Mouse (Mus musculus) gastrocnemius, postnatal 25 days (tissue): ENCODE measurements at regions not wholly inside any gene's neighbourhood (a gene's known extent, or its start where the extent isn't known, plus 50 kb on each side); places are given as distances from the start of the nearest gene placed in this dataset.

Source experiments
- DNase-seq: peaks from one replicate; pipeline ENCODE4 v3.0.0; 2022

- DNase-seq, result no peak
These were observed 353.8 kb downstream of the Pmp22 start for GRCm38 (mm10) chr11:63482593-63482992.

- DNase-seq, result no peak
These were observed 358.4 kb downstream of the Pmp22 start for GRCm38 (mm10) chr11:63487203-63487602.

- DNase-seq, result peak; percentile 10
These were observed 373.4 kb downstream of the Pmp22 start for GRCm38 (mm10) chr11:63502181-63502580.

GRCm38 (mm10) chr11:63507387-63507786 is 378.6 kb downstream of the Pmp22 start:
- no peak for DNase-seq

- DNase-seq, result no peak
These were observed 379.9 kb downstream of the Pmp22 start for GRCm38 (mm10) chr11:63508727-63509126.

- DNase-seq, result no peak
These were observed 381.8 kb downstream of the Pmp22 start for GRCm38 (mm10) chr11:63510611-63511010.

- no peak for DNase-seq
These were observed 385.8 kb downstream of the Pmp22 start for GRCm38 (mm10) chr11:63514615-63515014.

- no peak for DNase-seq
These were observed 390.1 kb downstream of the Pmp22 start for GRCm38 (mm10) chr11:63518847-63519246.

- DNase-seq, result no peak
These were observed 395.5 kb downstream of the Pmp22 start for GRCm38 (mm10) chr11:63524254-63524653.

GRCm38 (mm10) chr11:63525431-63525830 is 396.6 kb downstream of the Pmp22 start:
- no peak for DNase-seq

- no peak for DNase-seq
These were observed 396.1 kb downstream of the Hs3st3b1 start for GRCm38 (mm10) chr11:63525956-63526355.

- DNase-seq, result no peak
These were observed 389.3 kb downstream of the Hs3st3b1 start for GRCm38 (mm10) chr11:63532752-63533151.

- no peak for DNase-seq
These were observed 388.4 kb downstream of the Hs3st3b1 start for GRCm38 (mm10) chr11:63533555-63534200.

GRCm38 (mm10) chr11:63537693-63538092 is 384.4 kb downstream of the Hs3st3b1 start:
- no peak for DNase-seq

- no peak for DNase-seq
These were observed 378.0 kb downstream of the Hs3st3b1 start for GRCm38 (mm10) chr11:63543971-63544696.

GRCm38 (mm10) chr11:63545516-63545915 is 376.6 kb downstream of the Hs3st3b1 start:
- DNase-seq, result peak; percentile 43

GRCm38 (mm10) chr11:63560466-63560865 is 361.6 kb downstream of the Hs3st3b1 start:
- no peak for DNase-seq

- DNase-seq, result no peak
These were observed 359.4 kb downstream of the Hs3st3b1 start for GRCm38 (mm10) chr11:63562696-63563095.

GRCm38 (mm10) chr11:63565471-63566232 is 356.4 kb downstream of the Hs3st3b1 start:
- no peak for DNase-seq

- DNase-seq, result no peak
These were observed 352.2 kb downstream of the Hs3st3b1 start for GRCm38 (mm10) chr11:63569785-63570479.

GRCm38 (mm10) chr11:63570646-63571045 is 351.4 kb downstream of the Hs3st3b1 start:
- no peak for DNase-seq

GRCm38 (mm10) chr11:63573271-63573670 is 348.8 kb downstream of the Hs3st3b1 start:
- no peak for DNase-seq
